Mouse (Mus musculus) thymus, postnatal 36 days (tissue): ENCODE measurements around the gene Mef2b.
A peak's percentile ranks its signal among the peaks of the same experiment; 100 is the strongest.

ENCODE experiments used
- DNase-seq, 2 experiments: peaks; one replicate each; pipeline ENCODE4 v3.0.0; 2022; ENCODE audit warnings: mixed read lengths in 2 of 2

The Mef2b gene

DNA sequence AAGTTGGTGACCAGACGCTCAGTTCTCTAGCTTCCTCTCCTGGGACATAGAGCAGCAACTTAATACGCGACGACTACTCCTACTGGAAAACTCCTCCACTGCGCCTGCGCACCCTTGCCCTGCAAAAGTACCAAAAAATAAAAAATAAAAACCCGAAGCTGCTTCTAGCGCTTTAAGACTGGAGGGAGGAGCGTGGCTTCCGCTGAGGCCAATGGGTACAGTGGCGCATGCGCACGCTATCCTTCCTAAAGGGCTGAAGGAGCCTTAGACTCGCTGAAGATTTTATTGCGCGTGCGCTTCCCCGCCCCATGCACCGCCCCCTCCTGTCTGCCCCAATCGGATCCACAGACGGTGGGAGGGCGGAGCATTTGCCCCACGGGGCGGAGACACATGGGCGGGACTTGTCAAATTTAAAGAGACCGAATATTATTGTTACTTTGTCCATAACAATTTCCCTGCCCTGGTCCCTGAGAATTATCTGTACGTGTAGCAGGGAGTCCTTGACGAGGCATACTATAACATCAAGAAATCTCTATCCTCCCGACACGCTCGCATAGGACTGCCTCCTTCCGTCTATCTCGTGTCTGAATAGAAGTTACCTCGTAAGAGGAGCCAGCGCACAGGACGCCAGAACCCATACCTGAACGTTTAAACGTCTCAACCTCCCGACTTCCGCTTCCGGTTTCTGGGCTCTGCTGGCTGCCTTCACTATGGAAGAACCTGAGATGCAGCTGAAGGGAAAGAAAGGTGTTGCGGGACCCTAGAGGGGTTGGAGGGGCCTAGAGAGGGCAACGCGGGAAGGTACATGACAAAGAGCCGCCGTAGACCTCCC, at the start of gene Mef2b, which contains the start of the genes Rfxank and Borcs8:
Gene Mef2b, plus strand, starts transcription at position 686 of the 832 bp plus-strand sequence.
Gene Rfxank, minus strand, starts transcription at position 129 of the 832 bp plus-strand sequence.
Gene Borcs8, plus strand, starts transcription at position 474 of the 832 bp plus-strand sequence.
- peak; percentile 99 for DNase-seq

DNA sequence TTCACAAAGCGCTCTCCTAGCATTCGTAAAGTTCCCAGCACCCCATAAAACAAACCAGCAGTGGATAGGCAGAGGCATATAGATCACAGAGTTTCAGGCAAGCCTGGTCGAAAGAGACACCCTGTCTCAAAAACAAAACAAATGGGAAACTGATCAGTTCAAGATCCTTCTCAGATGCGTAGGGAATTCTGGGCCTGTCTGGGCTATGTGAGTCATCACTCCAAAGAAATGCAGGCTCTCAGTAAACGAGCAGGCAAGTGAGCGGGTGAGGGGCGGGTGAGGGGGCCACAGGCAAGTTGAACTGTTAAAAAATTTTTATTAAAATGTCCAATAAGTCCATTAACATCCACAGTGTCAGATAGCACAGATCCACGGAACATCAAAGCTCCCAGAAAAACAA, 46.7 kb upstream of the Mef2b start:
- DNase-seq: no peak

GRCm38 (mm10) chr8:70099276-70099675, 40.2 kb upstream of the Mef2b start:
- no peak for DNase-seq

- DNase-seq: no peak
Measured at GRCm38 (mm10) chr8:70100241-70100640, 39.3 kb upstream of the Mef2b start.

- peak; percentile 51 to 60 for DNase-seq
Measured at GRCm38 (mm10) chr8:70104506-70104905, 35.0 kb upstream of the Mef2b start.

DNA sequence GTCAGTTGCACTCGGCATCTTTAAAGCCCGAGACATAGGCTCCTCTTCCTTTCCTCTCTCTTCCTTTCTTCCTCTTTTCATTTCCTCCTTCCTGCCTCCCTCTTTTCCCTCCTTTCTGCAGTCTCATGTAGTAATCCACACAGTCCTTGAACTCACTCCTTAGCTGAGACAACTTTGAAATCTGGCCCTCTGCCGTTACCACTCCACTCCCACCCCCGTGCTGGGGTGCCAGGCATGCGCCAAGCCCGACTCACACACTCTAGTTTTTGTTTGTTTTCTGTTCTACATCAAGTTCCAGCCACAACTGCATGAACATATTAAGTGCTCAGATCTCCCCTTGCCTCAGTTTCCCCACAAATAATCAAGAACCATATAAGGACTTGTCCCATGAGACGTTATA, 34.6 kb upstream of the Mef2b start:
- no peak for DNase-seq

DNA sequence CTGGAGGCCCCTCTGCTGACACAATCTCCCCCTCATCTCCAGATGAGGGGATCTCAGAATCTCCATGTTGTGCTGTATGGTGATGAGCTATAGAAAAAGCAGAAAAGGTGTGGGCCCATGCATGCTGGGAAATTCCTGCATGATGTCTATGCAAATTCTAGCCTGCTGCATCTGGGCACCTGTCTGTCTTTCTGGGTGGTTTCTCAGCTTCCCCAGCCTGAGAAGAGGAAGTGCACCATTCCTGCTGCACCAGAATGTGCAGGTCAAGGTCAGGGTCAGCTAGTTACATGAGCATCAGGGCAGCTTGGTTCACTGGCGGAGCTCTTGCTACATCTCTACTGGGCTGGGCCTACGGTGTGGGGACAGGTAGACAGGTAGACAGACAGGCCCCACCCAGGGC, 29.1 kb upstream of the Mef2b start:
- DNase-seq: no peak

GRCm38 (mm10) chr8:70111192-70111795, 28.2 kb upstream of the Mef2b start:
- no peak for DNase-seq

GRCm38 (mm10) chr8:70112401-70113016, 27.0 kb upstream of the Mef2b start:
- no peak for DNase-seq

DNA sequence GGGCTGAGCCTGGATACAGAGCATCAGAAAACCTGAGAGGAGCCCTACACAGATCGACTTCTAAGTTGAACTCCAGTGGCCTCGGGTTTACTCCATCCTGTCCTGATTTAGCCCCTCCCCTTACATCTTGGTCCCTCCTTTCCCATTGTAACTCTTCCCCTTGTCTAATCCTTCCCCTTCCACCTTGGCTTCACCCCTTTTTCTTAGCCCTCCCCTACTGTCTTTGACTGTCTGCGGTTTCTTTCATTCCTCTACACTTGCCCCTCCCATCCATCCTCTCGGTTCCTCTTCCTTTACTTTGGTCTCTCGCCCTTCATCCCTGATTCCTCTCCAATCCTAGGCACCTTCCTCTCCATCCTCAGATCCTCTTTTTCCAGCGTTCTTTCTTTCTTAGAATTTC, 25.0 kb upstream of the Mef2b start:
- DNase-seq: no peak

- DNase-seq: no peak
Measured at GRCm38 (mm10) chr8:70114892-70115291, 24.6 kb upstream of the Mef2b start.

GRCm38 (mm10) chr8:70117611-70118010, 21.9 kb upstream of the Mef2b start:
- DNase-seq: no peak

DNA sequence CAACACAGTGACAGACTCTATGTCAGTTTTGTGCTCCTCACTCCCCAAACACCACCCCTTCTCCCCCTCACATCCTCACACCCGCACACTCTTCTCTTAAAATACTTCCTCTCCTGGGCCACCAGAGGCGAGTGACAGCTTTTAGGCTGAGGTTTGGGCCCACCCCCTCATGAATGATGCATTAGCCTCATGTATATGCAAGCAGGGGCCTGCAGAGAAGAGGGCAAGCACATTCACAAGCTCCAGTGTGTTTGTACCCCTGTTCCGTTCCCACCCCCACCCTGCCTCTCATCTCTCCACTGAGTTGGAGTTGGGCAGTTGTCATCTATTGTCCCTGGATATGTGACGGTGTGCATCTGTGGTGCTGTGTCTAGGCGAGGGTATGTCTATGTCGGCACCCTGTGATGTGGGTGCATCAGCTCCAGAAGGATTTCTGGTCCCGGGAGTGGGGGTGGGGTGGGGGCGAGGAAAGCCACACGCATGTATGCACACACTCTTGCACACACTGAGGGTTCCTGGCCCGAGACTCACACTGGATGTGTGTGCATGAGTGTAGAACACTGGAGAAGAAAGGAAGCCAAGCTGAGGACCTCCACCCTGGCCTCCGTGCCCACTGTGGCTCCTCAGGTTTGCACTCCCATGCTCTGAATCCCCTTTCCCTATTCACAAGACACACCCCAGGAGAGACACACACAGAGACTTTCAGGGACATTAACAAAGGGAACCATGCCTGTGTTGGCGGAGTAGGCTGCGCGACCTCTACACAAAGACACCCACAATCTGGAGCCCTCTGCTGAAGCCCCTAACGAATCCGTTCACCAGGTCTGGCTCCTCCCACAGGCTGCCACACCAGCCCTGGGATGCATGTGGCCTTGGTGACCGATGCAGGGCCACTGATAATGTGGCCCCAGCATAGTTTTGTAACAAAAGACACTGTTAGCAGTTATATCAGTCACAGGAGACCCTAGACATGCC, 20.5 kb upstream of the Mef2b start:
- no peak for DNase-seq

GRCm38 (mm10) chr8:70120667-70121066, 18.8 kb upstream of the Mef2b start, which contains the start of gene Ncan:
TSS of gene Ncan (minus strand) at chr8:70120873.
- DNase-seq: peak; percentile 24 to 37

GRCm38 (mm10) chr8:70122863-70123262, 16.6 kb upstream of the Mef2b start:
- DNase-seq: peak in 1 of 2 experiments; percentile 18

DNA sequence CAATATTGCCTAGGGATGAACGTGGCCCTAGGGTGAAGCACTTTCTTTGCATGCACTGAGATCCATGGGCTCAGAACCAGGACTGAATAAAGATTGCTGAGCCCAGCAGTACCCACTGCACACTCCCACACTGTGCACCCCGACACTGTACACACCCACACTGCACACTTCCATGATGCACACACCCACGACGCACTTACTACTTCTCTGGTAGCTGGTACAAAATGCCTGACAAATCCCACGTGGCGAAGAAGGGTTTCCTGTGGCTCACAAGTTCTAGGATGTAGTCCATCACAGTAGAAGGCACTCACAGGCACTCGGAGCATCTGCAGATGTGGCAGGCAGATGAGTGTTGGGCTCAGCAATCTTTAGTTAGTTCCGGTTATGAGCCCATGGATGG, 14.5 kb upstream of the Mef2b start:
- DNase-seq: no peak

- no peak for DNase-seq
Measured at GRCm38 (mm10) chr8:70128435-70128834, 11.1 kb upstream of the Mef2b start.

- DNase-seq: no peak
Measured at GRCm38 (mm10) chr8:70129309-70129952, 10.1 kb upstream of the Mef2b start.

- DNase-seq: no peak
Measured at GRCm38 (mm10) chr8:70130066-70130465, 9.4 kb upstream of the Mef2b start.

DNA sequence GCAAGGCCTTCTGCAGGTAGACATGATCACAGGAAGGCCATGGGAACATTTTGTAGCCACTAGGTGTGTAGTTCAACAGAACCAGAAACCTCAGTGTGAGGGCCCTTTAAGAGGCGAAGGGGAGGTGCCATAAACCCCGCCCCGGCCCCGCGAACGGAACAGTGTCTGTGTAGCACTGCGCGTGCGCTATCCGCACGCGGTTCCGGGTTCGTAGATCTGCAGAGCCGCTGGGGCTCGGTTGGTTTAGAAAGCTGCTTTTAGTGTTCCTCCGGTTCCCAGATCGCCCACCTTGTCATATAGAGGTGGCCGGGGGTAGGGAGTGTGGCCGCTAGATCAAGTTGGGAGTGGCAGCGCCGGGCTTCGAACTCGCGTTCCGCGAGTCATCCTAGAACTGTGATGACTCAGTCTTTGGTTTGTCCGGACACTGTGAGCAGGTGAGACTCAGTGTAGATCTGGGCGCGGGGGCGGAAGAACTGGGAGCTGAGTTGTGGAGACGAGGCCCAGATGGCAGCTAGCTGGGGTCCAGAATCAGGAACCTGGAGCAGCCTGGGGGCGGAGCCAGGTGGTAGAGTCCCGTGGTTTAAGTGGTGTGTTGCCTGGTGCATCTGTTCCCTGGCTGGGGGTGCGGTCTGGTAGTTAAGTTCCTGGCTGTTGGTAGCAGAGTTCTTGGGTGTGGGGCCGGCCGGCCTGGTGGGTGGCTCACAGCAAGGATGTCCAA, 8.2 kb upstream of the Mef2b start, which contains the start of gene Nr2c2ap:
Gene Nr2c2ap, plus strand, starts transcription at position 168 of the 718 bp plus-strand sequence.
- peak; percentile 84 to 85 for DNase-seq

DNA sequence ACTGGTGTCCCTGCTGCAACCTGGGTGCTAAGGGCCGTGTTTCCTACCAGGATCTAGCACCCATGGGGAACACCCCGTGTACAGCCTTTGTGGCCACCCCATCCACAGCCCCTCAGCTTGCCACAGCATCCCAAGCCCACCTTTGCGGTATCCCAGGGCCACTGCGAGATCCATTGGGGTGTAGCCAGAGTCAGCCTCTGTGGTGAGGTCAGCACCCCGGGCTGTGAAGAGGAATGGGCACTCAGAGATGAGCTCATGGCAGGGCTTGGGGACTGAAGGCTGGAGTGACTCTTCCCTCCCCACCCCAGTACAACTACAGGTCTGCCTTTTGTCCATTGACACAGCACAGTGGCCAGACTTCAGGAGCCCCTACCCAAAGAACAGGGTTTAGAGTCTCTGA, 5.4 kb upstream of the Mef2b start:
- no peak for DNase-seq
